Mouse (Mus musculus): ENCODE results near the gene Arsb. TPM values are rescaled to one million over a fixed set of nuclear protein-coding genes. Genes with fewer than 3 reads are reported as not detected.

Arsb gene
- polyA plus RNA-seq, 1 experiment from 2014 or later, result 4.1 TPM

DNA sequence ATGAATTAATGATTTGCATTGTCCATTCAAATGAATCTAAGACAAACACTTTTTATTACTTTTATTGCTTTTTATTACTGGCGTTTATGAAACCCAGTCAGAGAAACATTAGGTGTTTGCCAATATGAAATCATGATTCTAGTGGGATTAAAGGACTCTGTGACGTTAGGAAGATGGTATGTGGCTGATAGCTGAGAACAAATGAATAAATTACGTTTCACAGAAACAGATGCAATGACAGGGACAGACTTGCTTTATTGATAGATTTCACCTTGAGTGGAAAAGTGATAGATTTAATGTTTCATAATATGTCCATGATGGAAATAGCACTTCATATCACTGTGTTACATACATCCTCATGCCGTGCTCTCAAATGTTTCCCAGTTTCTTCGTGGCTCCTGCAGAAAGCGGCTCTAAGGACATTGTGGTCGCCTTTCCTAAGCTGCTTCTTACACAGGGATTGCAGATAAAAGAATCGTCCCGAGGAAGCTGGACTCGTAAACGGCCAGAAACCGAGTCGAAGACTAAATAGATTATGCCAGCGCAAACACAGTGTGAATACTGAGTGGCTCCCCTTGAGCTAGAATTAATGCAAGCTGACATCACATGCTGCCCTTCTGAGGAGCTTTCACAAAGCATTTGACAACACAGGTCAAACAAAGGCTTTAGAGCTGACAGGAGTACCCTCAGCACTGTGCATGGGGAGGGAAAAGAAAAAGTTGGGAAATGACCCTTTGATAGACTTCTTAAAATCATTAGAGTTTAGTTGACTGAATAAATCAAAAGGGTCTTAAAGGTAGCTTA is 18.6 kb upstream of the Arsb start:
- ATAC-seq (no peak), DNase-seq (no peak)
- H3K27me3 ChIP-seq (ENCODE audit: insufficient read depth, low read length), result no peaks in the 10 kb centered on the region
- no peaks in the 10 kb centered on the region for H3K4me1 ChIP-seq (ENCODE audit: insufficient read depth)
- H3K9ac ChIP-seq (replicated peaks), result no peak overlapping the region
- no peak overlapping the region for H3K27ac ChIP-seq (ENCODE audit: low read depth)
- H3K4me2 ChIP-seq (ENCODE audit: low read depth, low read length), result no peak overlapping the region
- H3K4me3 ChIP-seq (ENCODE audit: low read depth, low read length), result no peak overlapping the region
- H3K36me3 ChIP-seq (replicated peaks; ENCODE audit: insufficient read depth, low read length), result no peaks in the 10 kb centered on the region
- WGBS (ENCODE audit: insufficient replicate concordance), result 76% methylated on average over 14 of the region's 14 CpGs
- TF ChIP-seq CTCF (IDR thresholded peaks at IDR 0.05; ENCODE audit: low read depth) (no peak), EP300 (IDR thresholded peaks at IDR 0.05; ENCODE audit: low read depth) (no peak)
- H3K9me3 ChIP-seq (ENCODE audit: low read length), result no peaks in the 10 kb centered on the region

DNA sequence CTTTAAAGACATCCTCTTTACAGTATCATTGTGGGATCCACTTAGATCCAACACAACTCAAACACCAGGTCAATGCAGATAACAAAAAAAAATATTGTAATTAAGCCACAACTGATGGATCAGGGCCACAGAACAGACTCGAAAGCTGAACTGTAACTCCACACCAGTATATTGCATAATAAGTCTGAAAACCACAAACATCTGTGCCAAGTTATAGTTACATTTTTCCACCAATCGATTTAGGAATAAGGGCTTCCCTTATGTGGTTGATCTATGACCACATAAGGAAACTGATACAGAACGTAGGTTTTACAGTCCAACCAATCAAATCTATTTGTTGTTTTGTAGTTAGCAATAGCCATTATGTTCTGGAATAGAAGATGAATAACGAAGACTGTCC is 16.3 kb upstream of the Arsb start:
- no peaks in the 10 kb centered on the region for H3K36me3 ChIP-seq (replicated peaks; ENCODE audit: insufficient read depth, low read length)
- TF ChIP-seq EP300 (IDR thresholded peaks at IDR 0.05; ENCODE audit: low read depth), result no peak
- TF ChIP-seq CTCF (IDR thresholded peaks at IDR 0.05; ENCODE audit: low read depth), result no peak
- WGBS (ENCODE audit: insufficient replicate concordance), result 45% methylated on average over 4 of the region's 4 CpGs
- H3K27me3 ChIP-seq (ENCODE audit: insufficient read depth, low read length), result no peaks in the 10 kb centered on the region
- no peak overlapping the region for H3K27ac ChIP-seq (ENCODE audit: low read depth)
- no peaks in the 10 kb centered on the region for H3K4me1 ChIP-seq (ENCODE audit: insufficient read depth)
- ATAC-seq (no peak), DNase-seq (no peak)
- H3K9me3 ChIP-seq (ENCODE audit: low read length), result no peaks in the 10 kb centered on the region
- H3K4me3 ChIP-seq (ENCODE audit: low read depth, low read length), result no peak overlapping the region
- no peak overlapping the region for H3K4me2 ChIP-seq (ENCODE audit: low read depth, low read length)
- H3K9ac ChIP-seq (replicated peaks), result no peak overlapping the region

DNA sequence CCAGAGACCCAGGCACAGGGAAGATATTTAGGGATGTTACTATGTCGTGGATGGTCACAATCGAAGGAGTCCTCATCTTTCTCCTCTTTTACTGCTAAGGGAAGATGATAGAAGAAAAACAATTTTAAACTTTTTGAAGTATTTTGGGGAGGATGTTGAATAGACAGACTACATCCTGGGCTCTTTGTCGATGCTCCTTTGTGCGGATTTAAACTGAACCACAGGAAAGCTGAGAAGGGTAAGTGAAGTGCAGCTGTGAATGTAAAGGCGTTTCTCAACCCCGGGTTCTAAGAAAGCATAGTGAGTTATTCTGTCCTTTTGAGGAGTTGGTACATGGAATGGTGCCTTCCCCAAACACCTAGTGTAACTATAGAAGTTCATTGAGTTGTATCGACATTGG is 14.8 kb upstream of the Arsb start:
- DNase-seq (no peak), ATAC-seq (no peak)
- no peaks in the 10 kb centered on the region for H3K9me3 ChIP-seq (ENCODE audit: low read length)
- no peak overlapping the region for H3K4me2 ChIP-seq (ENCODE audit: low read depth, low read length)
- no peak overlapping the region for H3K27ac ChIP-seq (ENCODE audit: low read depth)
- H3K4me1 ChIP-seq (ENCODE audit: insufficient read depth), result no peaks in the 10 kb centered on the region
- no peak for TF ChIP-seq CTCF (IDR thresholded peaks at IDR 0.05; ENCODE audit: low read depth)
- no peak for TF ChIP-seq EP300 (IDR thresholded peaks at IDR 0.05; ENCODE audit: low read depth)
- H3K27me3 ChIP-seq (ENCODE audit: insufficient read depth, low read length), result no peaks in the 10 kb centered on the region
- H3K9ac ChIP-seq (replicated peaks), result no peak overlapping the region
- 89% methylated on average over 7 of the region's 7 CpGs for WGBS (ENCODE audit: insufficient replicate concordance)
- H3K36me3 ChIP-seq (replicated peaks; ENCODE audit: insufficient read depth, low read length), result no peaks in the 10 kb centered on the region
- no peak overlapping the region for H3K4me3 ChIP-seq (ENCODE audit: low read depth, low read length)

DNA sequence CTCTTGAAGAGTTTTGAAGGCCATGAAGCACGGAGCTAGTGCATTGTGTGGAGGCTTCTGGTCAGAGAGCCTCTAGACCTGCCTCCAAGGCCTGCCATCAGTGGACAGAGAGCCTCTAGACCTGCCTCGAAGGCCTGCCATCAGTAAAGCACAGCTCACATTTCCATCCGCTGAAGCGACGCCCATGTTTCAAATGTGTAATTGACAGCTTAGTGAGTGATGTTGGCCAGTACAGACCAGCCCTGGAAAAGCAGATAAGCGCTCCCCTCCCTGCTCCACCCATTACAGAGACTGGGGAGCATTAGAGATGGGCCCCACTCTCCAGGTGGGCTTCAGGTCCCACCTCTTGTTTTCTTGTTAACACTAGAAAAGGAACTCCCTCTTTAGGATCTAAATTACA is 13.9 kb upstream of the Arsb start:
- TF ChIP-seq EP300 (IDR thresholded peaks at IDR 0.05; ENCODE audit: low read depth) (no peak), CTCF (IDR thresholded peaks at IDR 0.05; ENCODE audit: low read depth) (no peak)
- H3K9me3 ChIP-seq (ENCODE audit: low read length), result no peaks in the 10 kb centered on the region
- no peak overlapping the region for H3K4me3 ChIP-seq (ENCODE audit: low read depth, low read length)
- no peaks in the 10 kb centered on the region for H3K4me1 ChIP-seq (ENCODE audit: insufficient read depth)
- no peak for DNase-seq
- no peaks in the 10 kb centered on the region for H3K36me3 ChIP-seq (replicated peaks; ENCODE audit: insufficient read depth, low read length)
- no peak overlapping the region for H3K27ac ChIP-seq (ENCODE audit: low read depth)
- peak; percentile 75 for ATAC-seq
- H3K9ac ChIP-seq (replicated peaks), result no peak overlapping the region
- no peaks in the 10 kb centered on the region for H3K27me3 ChIP-seq (ENCODE audit: insufficient read depth, low read length)
- 71% methylated on average over 6 of the region's 6 CpGs for WGBS (ENCODE audit: insufficient replicate concordance)
- H3K4me2 ChIP-seq (ENCODE audit: low read depth, low read length), result no peak overlapping the region

DNA sequence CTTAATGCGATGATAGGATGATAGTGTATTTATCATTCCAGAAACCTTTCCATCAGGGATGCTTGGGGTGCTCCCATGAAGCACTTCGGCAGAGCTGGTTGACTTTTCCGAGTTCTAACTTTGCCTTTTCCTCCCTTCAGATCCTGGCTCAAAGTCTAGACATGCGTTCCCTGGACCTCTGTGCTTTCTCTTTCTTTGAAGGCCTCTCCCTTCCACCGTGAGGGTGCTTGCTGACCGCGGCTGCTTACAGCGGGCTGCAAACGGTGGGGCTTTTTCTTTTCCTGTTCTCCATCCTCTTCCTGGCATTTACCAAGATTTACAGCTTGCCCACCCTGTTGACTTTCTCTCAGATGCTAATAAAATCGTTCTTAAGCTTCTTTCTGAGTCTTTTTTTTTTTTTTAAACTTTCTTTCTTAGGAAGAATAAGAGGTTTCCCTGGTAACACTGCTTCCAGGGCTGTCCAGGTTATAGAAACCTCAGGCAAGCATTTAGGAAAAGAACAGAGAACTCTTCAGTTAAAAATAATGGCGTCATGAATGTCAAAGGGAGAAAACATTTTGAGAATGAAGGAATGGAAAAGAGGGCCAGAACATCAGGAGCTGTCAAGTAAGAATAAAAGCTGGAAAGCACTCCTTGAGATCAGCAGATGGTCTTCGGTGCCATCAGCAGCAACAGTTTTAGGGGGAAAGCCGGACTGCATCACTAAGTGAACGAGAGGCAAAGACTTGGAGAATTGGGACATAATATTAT is 13.1 kb upstream of the Arsb start:
- no peaks in the 10 kb centered on the region for H3K4me1 ChIP-seq (ENCODE audit: insufficient read depth)
- no peak overlapping the region for H3K9ac ChIP-seq (replicated peaks)
- no peaks in the 10 kb centered on the region for H3K27me3 ChIP-seq (ENCODE audit: insufficient read depth, low read length)
- WGBS (ENCODE audit: insufficient replicate concordance), result 55% methylated on average over 14 of the region's 14 CpGs
- H3K4me2 ChIP-seq (ENCODE audit: low read depth, low read length), result no peak overlapping the region
- H3K9me3 ChIP-seq (ENCODE audit: low read length), result no peaks in the 10 kb centered on the region
- no peak for TF ChIP-seq CTCF (IDR thresholded peaks at IDR 0.05; ENCODE audit: low read depth)
- no peak for TF ChIP-seq EP300 (IDR thresholded peaks at IDR 0.05; ENCODE audit: low read depth)
- no peak for ATAC-seq
- H3K27ac ChIP-seq (ENCODE audit: low read depth), result no peak overlapping the region
- H3K4me3 ChIP-seq (ENCODE audit: low read depth, low read length), result no peak overlapping the region
- H3K36me3 ChIP-seq (replicated peaks; ENCODE audit: insufficient read depth, low read length), result no peaks in the 10 kb centered on the region
- no peak for DNase-seq

DNA sequence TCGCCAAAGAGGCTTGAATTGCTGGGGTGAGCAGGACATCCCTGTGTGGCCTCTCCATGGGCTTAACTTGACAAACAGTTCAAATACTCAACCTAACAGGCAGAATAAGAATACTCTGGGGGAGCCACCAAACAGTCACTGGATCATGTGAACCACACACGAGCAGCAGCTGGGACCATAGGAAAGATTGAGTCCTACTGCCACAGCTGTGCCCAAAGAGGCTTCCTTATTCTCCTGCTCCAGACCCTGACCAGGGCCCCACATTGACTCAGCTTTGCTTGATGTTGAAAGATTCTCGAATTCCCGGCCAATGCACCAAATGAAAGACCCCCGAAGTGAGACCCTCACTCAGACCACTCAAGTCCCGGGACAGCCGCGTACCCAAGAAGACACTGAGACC is 9.6 kb upstream of the Arsb start:
- Histone ChIP-seq H3K36me3 (replicated peaks; ENCODE audit: insufficient read depth, low read length) (no peaks in the 10 kb centered on the region), H3K9me3 (ENCODE audit: low read length) (no peaks in the 10 kb centered on the region), H3K9ac (replicated peaks) (no peak overlapping the region), H3K27me3 (ENCODE audit: insufficient read depth, low read length) (no peaks in the 10 kb centered on the region), H3K4me1 (ENCODE audit: insufficient read depth) (no peaks in the 10 kb centered on the region), H3K27ac (ENCODE audit: low read depth) (no peak overlapping the region), H3K4me3 (ENCODE audit: low read depth, low read length) (no peak overlapping the region), H3K4me2 (ENCODE audit: low read depth, low read length) (no peak overlapping the region)
- no peak for ATAC-seq
- 90% methylated on average over 8 of the region's 8 CpGs for WGBS (ENCODE audit: insufficient replicate concordance)
- DNase-seq, result no peak
- no peak for TF ChIP-seq CTCF (IDR thresholded peaks at IDR 0.05; ENCODE audit: low read depth)
- TF ChIP-seq EP300 (IDR thresholded peaks at IDR 0.05; ENCODE audit: low read depth), result no peak

Measured in liver, postnatal 0 days (tissue).